Comparison of ENCODE assay signal across 20 mouse cellular contexts in the genomic region with DNA sequence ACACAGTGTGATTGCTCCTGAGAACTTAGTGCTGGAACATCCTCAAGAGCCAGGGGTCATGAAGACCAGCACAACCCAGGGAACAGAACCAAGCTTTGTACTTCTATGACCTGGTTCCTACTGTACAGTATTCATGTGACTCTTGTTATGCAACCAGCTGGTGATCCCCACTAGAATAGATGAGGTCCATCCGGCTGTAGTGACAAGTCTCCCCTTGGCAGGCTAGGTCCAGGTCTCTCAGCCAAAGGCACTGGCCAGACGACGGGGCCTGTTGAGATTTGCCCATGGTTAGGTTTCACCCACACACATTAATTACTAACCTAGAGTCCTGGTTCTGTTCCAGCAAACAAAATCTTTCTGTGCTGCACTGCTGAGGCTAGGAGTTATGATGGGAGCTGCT. TPM values are rescaled to one million over a fixed set of nuclear protein-coding genes. Genes with fewer than 3 reads are reported as not detected.
A peak's percentile ranks its signal among the peaks of the same experiment; 100 is the strongest.
DNase-seq lines count a peak whose midpoint lies in the region; ATAC-seq lines count a peak whose summit lies in the region.
"Had no signal": no experiment of that assay in that cellular context is flagged by ENCODE, and none has a peak within 500 bp of the region (broad histone marks: within the 10 kb centered on the region; RNA-seq: fewer than 3 reads in every experiment).

No protein-coding gene starts in this region.

- H3K27ac ChIP-seq in liver, embryonic 16.5 days (ENCODE audit: low read length), result no peak overlapping the region
- no peak overlapping the region for H3K27ac ChIP-seq in liver, embryonic 12.5 days
- H3K27ac ChIP-seq: heart, adult 2 months; heart, embryonic 13.5 days; hindbrain, postnatal 0 days; liver, embryonic 14.5 days; neural tube, embryonic 13.5 days had no signal

- peak; percentile 15 for DNase-seq in kidney, adult 18-20 months
- DNase-seq in kidney, postnatal 4 days, result no peak
- peak; percentile 94 for DNase-seq in fat pad, adult 2 months (ENCODE audit: extremely low read depth, low read depth, low spot score)
- DNase-seq in kidney, postnatal 14 days, result peak; percentile 19
- DNase-seq in urinary bladder, postnatal 10 days (ENCODE audit: low spot score), result no peak
- DNase-seq in thymus, postnatal 4 days, result no peak
- DNase-seq: cerebellum, adult 11 months; cerebellum, adult 9-11 months; forebrain, postnatal 0 days; gastrocnemius, postnatal 25 days had no signal

- no peak overlapping the region for H3K9ac ChIP-seq in liver, embryonic 16.5 days (ENCODE audit: low read depth, low read length)
- no peak overlapping the region for H3K9ac ChIP-seq in liver, embryonic 12.5 days
- H3K9ac ChIP-seq: forebrain, postnatal 0 days; heart, embryonic 13.5 days; liver, embryonic 14.5 days; neural tube, embryonic 13.5 days had no signal

- no peaks in the 10 kb centered on the region for H3K9me3 ChIP-seq in liver, embryonic 16.5 days (replicated peaks; ENCODE audit: control insufficient read depth, low read length)
- H3K9me3 ChIP-seq in liver, embryonic 12.5 days (replicated peaks), result no peaks in the 10 kb centered on the region
- H3K9me3 ChIP-seq: neural tube, embryonic 13.5 days had no signal

- peaks cover 2% of the 10 kb centered on the region; the same call in 1 of the 2 replicates for H3K27me3 ChIP-seq in liver, embryonic 16.5 days (ENCODE audit: control insufficient read depth, insufficient read depth, low read depth, low read length)
- H3K27me3 ChIP-seq in liver, embryonic 12.5 days (replicated peaks), result peaks cover 17% of the 10 kb centered on the region
- H3K27me3 ChIP-seq: neural tube, embryonic 13.5 days; Patski had no signal

- H3K4me3 ChIP-seq in liver, embryonic 16.5 days (ENCODE audit: low read depth, low read length), result no peak overlapping the region
- H3K4me3 ChIP-seq in liver, embryonic 12.5 days, result no peak overlapping the region
- H3K4me3 ChIP-seq: heart, adult 2 months; heart, embryonic 13.5 days; myocyte; neural tube, embryonic 13.5 days had no signal

- H3K4me1 ChIP-seq in liver, embryonic 16.5 days (ENCODE audit: control insufficient read depth, low read depth, low read length), result no peaks in the 10 kb centered on the region; the same call in none of the 2 replicates
- peaks cover 5% of the 10 kb centered on the region; the same call in 1 of the 2 replicates for H3K4me1 ChIP-seq in liver, embryonic 12.5 days
- H3K4me1 ChIP-seq: heart, embryonic 13.5 days; neural tube, embryonic 13.5 days had no signal

- 68% methylated on average over 3 of the region's 3 CpGs for WGBS in liver, embryonic 16.5 days (ENCODE audit: insufficient replicate concordance)
- WGBS in liver, embryonic 12.5 days (ENCODE audit: insufficient replicate concordance), result 81% methylated on average over 3 of the region's 3 CpGs

- H3K4me2 ChIP-seq in liver, embryonic 16.5 days (ENCODE audit: low read depth, low read length), result no peak overlapping the region
- H3K4me2 ChIP-seq in liver, embryonic 12.5 days, result no peak overlapping the region
- H3K4me2 ChIP-seq: heart, embryonic 13.5 days; neural tube, embryonic 13.5 days had no signal

- no peaks in the 10 kb centered on the region for H3K36me3 ChIP-seq in liver, embryonic 16.5 days (ENCODE audit: control insufficient read depth, insufficient read depth)
- peaks cover 16% of the 10 kb centered on the region for H3K36me3 ChIP-seq in liver, embryonic 12.5 days
- H3K36me3 ChIP-seq: heart, embryonic 13.5 days; neural tube, embryonic 13.5 days had no signal

- peak; percentile 14; the same call in 1 of the 2 replicates for ATAC-seq in liver, embryonic 16.5 days (ENCODE audit: low read depth)
- ATAC-seq in liver, embryonic 12.5 days, result no peak
- ATAC-seq: midbrain, embryonic 16.5 days; Patski had no signal

RNA-seq across cellular contexts. Expression of a gene that starts 4.4 kb away (rescaled TPM):
- 45.1 and 47.3 TPM in 2 replicates for polyA plus RNA-seq in liver, embryonic 16.5 days (2015; fragmentation: Nextera tagmentation; extraction: Ambion mirVana)
- 36.1 and 37.0 TPM in 2 replicates for polyA plus RNA-seq in liver, embryonic 12.5 days (2016; fragmentation: Nextera tagmentation; extraction: Ambion mirVana)

Comparison
In these comparisons a context has a peak if more than half of its experiments do, and no peak if none do; other contexts are left out.
1. DNase-seq: peak in kidney, adult 18-20 months (single experiment), fat pad, adult 2 months (single experiment) and kidney, postnatal 14 days (single experiment); none in kidney, postnatal 4 days (0 of 2), urinary bladder, postnatal 10 days (single experiment) and thymus, postnatal 4 days (single experiment).